Mouse (Mus musculus) heart, adult 2 months (tissue): Measurements from ENCODE around the gene Gm11937. TPM values are rescaled to one million over a fixed set of nuclear protein-coding genes. Genes with fewer than 3 reads are reported as not detected.
"Not testable (repeated sequence)": the region's sequence is repeated elsewhere in the genome, so short reads cannot be mapped to it uniquely, and the experiment has no call there.

Experiments
- DNase-seq, 2 experiments: peaks; one replicate each; pipeline ENCODE4 v3.0.0; 2021
- H3K27ac ChIP-seq: fragments of 200-600 bp; 2 replicates; pipeline ENCODE4 v1.8.1; 2022
- H3K27me3 ChIP-seq: fragments of 200-500 bp; 2 replicates; pipeline ENCODE4 v1.6.1; 2012; ENCODE audit warnings: mild to moderate bottlenecking, low read length, inconsistent platforms, mixed read lengths; ENCODE audit not compliant: control insufficient read depth, insufficient read depth
- H3K36me3 ChIP-seq: fragments of 200-500 bp; 2 replicates; pipeline ENCODE4 v1.6.1; 2012; ENCODE audit warnings: low read length, inconsistent platforms; ENCODE audit not compliant: control insufficient read depth, insufficient read depth
- H3K4me1 ChIP-seq: fragments of 200-500 bp; 2 replicates; pipeline ENCODE4 v1.6.1; 2011; ENCODE audit warnings: low read length; ENCODE audit not compliant: control insufficient read depth, insufficient read depth
- H3K4me3 ChIP-seq: fragments of 200-600 bp; 2 replicates; pipeline ENCODE4 v1.8.1; 2022
- H3K79me2 ChIP-seq: fragments of 200-500 bp; replicated peaks from 2 replicates; pipeline ENCODE4 v1.6.1; 2012; ENCODE audit warnings: mild to moderate bottlenecking, inconsistent platforms, low read length, moderate library complexity, mixed read lengths; ENCODE audit not compliant: control insufficient read depth, insufficient read depth
- H3K9ac ChIP-seq: fragments of 200-500 bp; 2 replicates; pipeline ENCODE4 v1.6.1; 2012; ENCODE audit warnings: low read depth, mild to moderate bottlenecking, control low read depth, inconsistent platforms, low read length, mixed read lengths
- CTCF ChIP-seq: fragments of 200-600 bp; IDR thresholded peaks from 2 replicates; pipeline ENCODE4 v1.8.1; 2022; ENCODE audit warnings: antibody characterized with exemption, mild to moderate bottlenecking, moderate library complexity
- EP300 ChIP-seq: fragments of 200-500 bp; IDR thresholded peaks from 2 replicates; pipeline ENCODE4 v1.6.1; 2011; ENCODE audit warnings: low read depth, low read length, control low read depth; ENCODE audit not compliant: insufficient read depth
- POLR2A ChIP-seq: fragments of 200-500 bp; IDR thresholded peaks from 2 replicates; pipeline ENCODE4 v1.6.1; 2011; ENCODE audit warnings: mild to moderate bottlenecking, low read depth, low read length, control low read depth; ENCODE audit not compliant: insufficient read depth
- WGBS: fragments of 180-500 bp; shearing (Covaris S2); methylation state at CpG from one replicate; pipeline ENCODE4 v1.1.7; 2018; 5-methylcytosine and 5-hydroxymethylcytosine counted together
- intact Hi-C: fragments of 180-260 bp; cut with DNase I; formaldehyde crosslinking; loops from one replicate; pipeline ENCODE4 v1.15.1; 2025
- long read RNA-seq: library from polyadenylated mRNA; stranded (forward); transcript quantifications from one replicate; pipeline ENCODE4 v2.0.0, GENCODE M21; 2021
- polyA plus RNA-seq: library from polyadenylated mRNA; depleted of rRNA; stranded (reverse); fragments of >200 nt; gene quantifications from 2 replicates; pipeline ENCODE4 v1.2.3, GENCODE M21; 2012; rRNA removed
- total RNA-seq, 2 experiments: library from RNA; stranded (reverse); gene quantifications; 2 replicates each; pipeline ENCODE4 v1.2.3; 2021

The Gm11937 gene
- total RNA-seq = not detected
- polyA plus RNA-seq = not detected in 2 replicates
- long read RNA-seq = 0 reads

DNA sequence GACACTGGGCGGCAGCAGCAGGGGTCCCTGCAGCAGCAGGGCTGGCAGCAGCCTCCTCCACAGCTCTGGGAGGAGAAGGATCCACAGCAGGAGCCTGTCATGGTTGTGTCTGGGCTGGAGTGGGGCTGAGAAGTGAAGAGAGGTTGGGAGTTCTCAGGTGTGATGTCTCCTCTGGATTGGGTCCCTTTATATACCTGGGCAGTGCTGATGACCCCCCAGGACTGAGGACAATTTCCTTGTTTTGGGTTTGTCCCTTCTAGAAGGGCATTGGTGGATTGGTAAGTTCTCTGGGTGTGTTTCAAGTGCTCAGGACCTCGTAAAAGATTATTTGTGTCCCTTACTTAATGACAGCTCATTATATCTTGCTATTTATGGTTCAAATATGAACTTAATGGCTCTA, at the start of gene Gm11937:
Gm11937 (minus strand) TSS at position 101 of the 400 bp plus-strand sequence.
- H3K27me3 ChIP-seq, H3K9ac ChIP-seq, H3K4me3 ChIP-seq, H3K36me3 ChIP-seq, H3K79me2 ChIP-seq, DNase-seq, H3K4me1 ChIP-seq, intact Hi-C loops, H3K27ac ChIP-seq: not testable (repeated sequence)
- 51% methylated on average over 1 of the region's 2 CpGs for WGBS

DNA sequence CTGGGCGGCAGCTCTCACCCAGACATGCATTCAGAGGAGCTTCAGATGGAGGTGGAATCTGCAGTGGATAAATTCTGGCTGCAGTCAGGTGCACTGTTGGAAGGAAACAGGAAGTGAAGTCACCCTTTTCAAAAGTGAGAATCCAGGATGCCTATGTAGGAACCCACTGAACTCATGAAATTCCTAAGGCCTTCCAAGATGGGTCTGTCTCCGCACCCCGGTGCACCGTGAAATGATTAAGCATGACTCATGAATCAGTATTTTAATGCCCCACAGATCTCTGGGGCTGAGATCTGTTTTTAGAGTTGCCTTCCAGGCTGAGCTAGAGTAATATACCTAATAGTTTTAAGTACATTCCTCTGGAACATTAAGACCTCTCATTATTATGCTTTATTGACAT, 49.3 kb upstream of the Gm11937 start:
- intact Hi-C loops = no loop called here
- no peaks in the 10 kb centered on the region for H3K79me2 ChIP-seq
- no peak for TF ChIP-seq POLR2A
- 0 out of 2 replicates have a peak, but pooled peaks cover 3% of the 10 kb centered on the region for H3K27me3 ChIP-seq
- DNase-seq = no peak
- H3K4me3 ChIP-seq = no peak overlapping the region
- H3K4me1 ChIP-seq = no peaks in the 10 kb centered on the region
- H3K9ac ChIP-seq = no peak overlapping the region
- no peak overlapping the region for H3K27ac ChIP-seq
- no peaks in the 10 kb centered on the region for H3K36me3 ChIP-seq
- WGBS = 59% methylated on average over 4 of the region's 4 CpGs

DNA sequence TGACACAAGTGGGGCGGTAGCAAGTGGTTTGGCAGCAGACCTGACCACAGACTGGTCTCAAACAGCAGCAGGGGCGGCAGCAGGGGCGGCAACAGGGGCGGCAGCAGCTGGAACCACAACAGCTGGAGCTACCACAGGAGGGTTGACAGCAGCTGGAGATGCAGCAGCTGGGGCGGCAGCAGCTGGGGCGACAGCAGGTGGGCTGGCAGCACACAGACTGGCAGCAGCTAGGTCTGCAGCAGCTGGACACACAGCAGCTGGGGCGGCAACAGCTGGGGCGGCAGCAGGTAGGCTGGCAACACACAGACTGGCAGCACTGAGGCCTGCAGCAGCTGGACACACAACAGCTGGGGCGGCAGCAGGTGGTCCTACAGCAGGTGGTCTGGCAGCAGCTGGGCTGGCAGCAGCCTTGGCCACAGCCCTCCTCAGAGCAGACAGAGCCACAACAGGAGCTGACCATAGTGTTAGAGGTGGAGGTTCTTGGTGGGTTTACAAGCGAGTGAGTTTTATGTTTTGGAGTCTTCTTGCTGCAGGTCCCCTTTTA, 48.5 kb upstream of the Gm11937 start, which contains the start of gene Gm11563:
Gm11563 (minus strand) TSS at position 494 of the 544 bp plus-strand sequence.
- not testable (repeated sequence) for H3K27me3 ChIP-seq
- WGBS = 69% methylated on average over 10 of the region's 10 CpGs

DNA sequence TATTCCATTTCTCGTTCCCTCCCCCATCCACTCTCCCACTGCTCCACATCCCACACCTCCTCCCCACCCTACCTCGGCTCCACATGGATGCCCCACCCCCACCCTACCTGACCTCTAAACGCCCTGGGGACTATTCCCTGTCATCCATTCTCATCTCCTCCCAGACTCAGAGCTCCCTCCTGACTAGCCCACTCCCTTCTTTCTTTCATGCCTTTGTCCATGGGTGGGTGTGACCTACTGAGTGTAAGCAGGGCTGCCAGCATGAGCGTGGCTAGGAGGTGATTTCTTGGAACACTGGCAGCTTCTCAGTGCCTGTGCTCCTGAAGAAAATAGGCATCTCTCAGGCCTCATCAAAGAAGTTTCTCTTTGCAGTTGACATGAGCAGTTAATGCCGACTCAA, 47.1 kb upstream of the Gm11937 start:
- intact Hi-C loops = no loop called here
- no peak overlapping the region for H3K27ac ChIP-seq
- H3K36me3 ChIP-seq = no peaks in the 10 kb centered on the region
- WGBS = 58% methylated on average over 5 of the region's 5 CpGs
- H3K27me3 ChIP-seq = 0 out of 2 replicates have a peak, but pooled peaks cover 3% of the 10 kb centered on the region
- H3K79me2 ChIP-seq = no peaks in the 10 kb centered on the region
- H3K9ac ChIP-seq = no peak overlapping the region
- H3K4me3 ChIP-seq = no peak overlapping the region
- no peak for TF ChIP-seq CTCF
- TF ChIP-seq EP300 = no peak
- TF ChIP-seq POLR2A = no peak
- no peak for DNase-seq
- H3K4me1 ChIP-seq = no peaks in the 10 kb centered on the region

More for the DNA sequence above, 48.5 kb upstream of the Gm11937 start, which contains the start of gene Gm11563:
- H3K4me3 ChIP-seq, H3K4me1 ChIP-seq, H3K36me3 ChIP-seq, intact Hi-C loops, DNase-seq, H3K27ac ChIP-seq, H3K9ac ChIP-seq, H3K79me2 ChIP-seq: not testable (repeated sequence)

DNA sequence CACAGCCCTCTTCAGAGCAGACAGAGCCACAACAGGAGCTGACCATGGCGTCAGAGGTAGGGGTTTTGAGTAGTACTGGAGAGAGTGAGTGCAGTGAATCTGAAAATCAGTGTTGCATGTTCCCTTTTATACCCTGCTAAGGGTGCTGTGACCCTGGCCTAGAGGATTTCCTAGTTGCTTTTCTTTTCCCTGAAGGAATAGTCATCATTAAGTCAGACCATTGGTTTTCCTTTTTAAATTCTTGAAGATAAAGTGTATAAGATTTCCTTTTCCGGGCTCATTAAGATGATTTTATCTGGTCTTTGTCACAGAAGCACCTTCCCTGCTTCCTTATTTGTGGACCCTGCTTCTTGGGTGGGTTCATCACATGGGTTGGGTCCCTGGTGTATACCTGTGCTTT, 40.1 kb upstream of the Gm11937 start, which contains the start of gene Gm11555:
Gm11555 (minus strand) TSS at position 101 of the 400 bp plus-strand sequence.
- DNase-seq = no peak
- H3K27me3 ChIP-seq = no peaks in the 10 kb centered on the region
- H3K27ac ChIP-seq = no peak within 1 kb of the TSS
- no peak within 1 kb of the TSS for H3K9ac ChIP-seq
- H3K36me3 ChIP-seq = no peaks in the 10 kb centered on the region
- no peak for TF ChIP-seq CTCF
- no peak for TF ChIP-seq EP300
- no peaks in the 10 kb centered on the region for H3K4me1 ChIP-seq
- 59% methylated on average over 2 of the region's 2 CpGs for WGBS
- no peaks in the 10 kb centered on the region for H3K79me2 ChIP-seq
- intact Hi-C loops = no loop called here
- H3K4me3 ChIP-seq = no peak within 1 kb of the TSS

DNA sequence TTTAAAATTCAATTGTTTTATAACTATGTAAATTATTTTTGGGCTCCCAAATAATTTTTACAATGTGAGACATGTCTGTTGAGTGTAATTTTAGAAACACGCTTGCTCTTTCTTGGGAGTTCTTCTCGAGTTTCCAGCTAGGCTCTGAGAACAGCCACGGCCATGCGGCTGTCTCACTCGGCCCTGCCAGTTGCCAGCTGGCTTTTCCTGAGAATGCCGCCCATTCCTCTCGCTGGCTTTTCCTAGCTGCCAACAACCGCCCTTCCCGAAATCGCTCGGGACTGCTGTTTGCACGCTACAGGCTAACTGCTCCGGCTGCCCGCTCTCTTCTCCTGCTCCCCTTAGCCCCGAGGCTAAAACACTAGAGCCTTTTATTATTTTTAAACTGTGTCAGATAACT, 36.5 kb upstream of the Gm11937 start:
- no peak for DNase-seq
- Histone ChIP-seq H3K4me3 (no peak overlapping the region), H3K79me2 (no peaks in the 10 kb centered on the region), H3K4me1 (no peaks in the 10 kb centered on the region), H3K36me3 (no peaks in the 10 kb centered on the region), H3K27me3 (no peaks in the 10 kb centered on the region; the same call in 1 of the 2 replicates), H3K27ac (no peak overlapping the region), H3K9ac (no peak overlapping the region)
- TF ChIP-seq CTCF (no peak), POLR2A (no peak), EP300 (no peak)
- WGBS = 78% methylated on average over 15 of the region's 15 CpGs
- intact Hi-C loops = no loop called here
